Mouse (Mus musculus) right cerebral cortex, postnatal 10 days (tissue): ENCODE measurements around the gene Tmem94.

Source experiments
- DNase-seq, 2 experiments: peaks; one replicate each; pipeline ENCODE4 v3.0.0; 2021; ENCODE audit warnings: low spot score in 2 of 2

Tmem94 gene

GRCm38 (mm10) chr11:115766356-115766943 lies 1.2 kb downstream of the Tmem94 start:
- no peak for DNase-seq

GRCm38 (mm10) chr11:115766981-115767380 lies 1.7 kb downstream of the Tmem94 start:
- no peak for DNase-seq

- no peak for DNase-seq
Observed at GRCm38 (mm10) chr11:115768896-115769295, 3.7 kb downstream of the Tmem94 start.

- no peak for DNase-seq
Observed at GRCm38 (mm10) chr11:115774653-115775052, 9.4 kb downstream of the Tmem94 start.

- peak; percentile 23 to 32 for DNase-seq
Observed at GRCm38 (mm10) chr11:115775821-115776665, 10.8 kb downstream of the Tmem94 start.

- DNase-seq: no peak
Observed at GRCm38 (mm10) chr11:115776954-115777353, 11.7 kb downstream of the Tmem94 start.

- DNase-seq: peak in 1 of 2 experiments; percentile 22
Observed at GRCm38 (mm10) chr11:115777487-115778335, 12.5 kb downstream of the Tmem94 start.

GRCm38 (mm10) chr11:115779038-115779571 lies 13.9 kb downstream of the Tmem94 start:
- peak; percentile 71 to 77 for DNase-seq

GRCm38 (mm10) chr11:115780141-115781070 lies 15.2 kb downstream of the Tmem94 start:
- DNase-seq: peak; percentile 72 to 83

- DNase-seq: no peak
Observed at GRCm38 (mm10) chr11:115786473-115786872, 21.2 kb downstream of the Tmem94 start.

- DNase-seq: peak in 1 of 2 experiments; percentile 42
Observed at GRCm38 (mm10) chr11:115789787-115790186, 24.6 kb downstream of the Tmem94 start.

GRCm38 (mm10) chr11:115791919-115792318 lies 26.7 kb downstream of the Tmem94 start:
- no peak for DNase-seq

- no peak for DNase-seq
Observed at GRCm38 (mm10) chr11:115792353-115792752, 27.1 kb downstream of the Tmem94 start.

GRCm38 (mm10) chr11:115796898-115797297 lies 31.7 kb downstream of the Tmem94 start:
- no peak for DNase-seq

GRCm38 (mm10) chr11:115797665-115798064 lies 32.4 kb downstream of the Tmem94 start:
- DNase-seq: no peak

GRCm38 (mm10) chr11:115800981-115801380 lies 35.7 kb downstream of the Tmem94 start:
- DNase-seq: no peak

GRCm38 (mm10) chr11:115803072-115803709 lies 38.0 kb downstream of the Tmem94 start:
- DNase-seq: no peak

- DNase-seq: no peak
Observed at GRCm38 (mm10) chr11:115805005-115805404, 39.8 kb downstream of the Tmem94 start.

GRCm38 (mm10) chr11:115806154-115806553 lies 40.9 kb downstream of the Tmem94 start:
- DNase-seq: no peak

- DNase-seq: peak; percentile 70 to 71
Observed at GRCm38 (mm10) chr11:115807306-115807705, 42.1 kb downstream of the Tmem94 start.
